Mouse (Mus musculus): ENCODE measurements around the gene Nmt1. TPM values are rescaled to one million over a fixed set of nuclear protein-coding genes. Genes with fewer than 3 reads are reported as not detected.
A peak's percentile ranks its signal among the peaks of the same experiment; 100 is the strongest.

Gene Nmt1
- polyA plus RNA-seq, 1 experiment from 2014 or later = 35.5 TPM

GRCm38 (mm10) chr11:103008558-103008957, 19.4 kb upstream of the Nmt1 start:
- 88% methylated on average over 7 of the region's 7 CpGs for WGBS
- ATAC-seq (replicated peaks) = no peak

GRCm38 (mm10) chr11:103009208-103009607, 18.8 kb upstream of the Nmt1 start:
- 94% methylated on average over 8 of the region's 8 CpGs for WGBS
- no peaks in the 10 kb centered on the region for H3K9me3 ChIP-seq
- no peak overlapping the region for H3K27ac ChIP-seq
- ATAC-seq (replicated peaks) = no peak
- no peak overlapping the region for H3K4me3 ChIP-seq
- H3K4me1 ChIP-seq = no peaks in the 10 kb centered on the region
- H3K27me3 ChIP-seq (replicated peaks) = no peaks in the 10 kb centered on the region
- no peaks in the 10 kb centered on the region for H3K36me3 ChIP-seq (replicated peaks)
- no peak overlapping the region for H3K9ac ChIP-seq
- H3K4me2 ChIP-seq = no peak overlapping the region

More at GRCm38 (mm10) chr11:103008558-103008957, 19.4 kb upstream of the Nmt1 start:
- Histone ChIP-seq H3K27ac (no peak overlapping the region), H3K4me3 (no peak overlapping the region), H3K9me3 (no peaks in the 10 kb centered on the region), H3K27me3 (replicated peaks) (no peaks in the 10 kb centered on the region), H3K36me3 (replicated peaks) (no peaks in the 10 kb centered on the region), H3K4me2 (no peak overlapping the region), H3K4me1 (peaks cover under 1% of the 10 kb centered on the region; the same call in 1 of the 2 replicates), H3K9ac (no peak overlapping the region)

- Histone ChIP-seq H3K27ac (no peak overlapping the region), H3K4me3 (no peak overlapping the region), H3K9me3 (no peaks in the 10 kb centered on the region), H3K9ac (no peak overlapping the region), H3K36me3 (replicated peaks) (no peaks in the 10 kb centered on the region), H3K4me2 (no peak overlapping the region), H3K27me3 (replicated peaks) (no peaks in the 10 kb centered on the region), H3K4me1 (peaks cover 10% of the 10 kb centered on the region)
- WGBS = 84% methylated on average over 13 of the region's 13 CpGs
- ATAC-seq (replicated peaks) = no peak
Observed at GRCm38 (mm10) chr11:103010454-103011205, 17.4 kb upstream of the Nmt1 start.

GRCm38 (mm10) chr11:103011206-103011497, 16.8 kb upstream of the Nmt1 start:
- 96% methylated on average over 2 of the region's 2 CpGs for whole genome bisulfite sequencing
- Histone ChIP-seq H3K9ac (no peak overlapping the region), H3K4me2 (no peak overlapping the region), H3K27ac (no peak overlapping the region), H3K36me3 (replicated peaks) (no peaks in the 10 kb centered on the region), H3K4me1 (peaks cover 15% of the 10 kb centered on the region), H3K27me3 (replicated peaks) (no peaks in the 10 kb centered on the region), H3K4me3 (no peak overlapping the region), H3K9me3 (no peaks in the 10 kb centered on the region)
- ATAC-seq (replicated peaks) = no peak

- no peaks in the 10 kb centered on the region for H3K27me3 ChIP-seq (replicated peaks)
- peak overlapping the region; percentile 59 for H3K4me2 ChIP-seq
- H3K27ac ChIP-seq = peak overlapping the region; percentile 85
- no peak for ATAC-seq (replicated peaks)
- whole genome bisulfite sequencing = 45% methylated on average over 27 of the region's 27 CpGs
- H3K4me1 ChIP-seq = peaks cover 16% of the 10 kb centered on the region
- peak overlapping the region; percentile 52 for H3K4me3 ChIP-seq
- H3K9ac ChIP-seq = peak overlapping the region; percentile 64
- H3K9me3 ChIP-seq = no peaks in the 10 kb centered on the region
- no peaks in the 10 kb centered on the region for H3K36me3 ChIP-seq (replicated peaks)
Observed at GRCm38 (mm10) chr11:103015881-103016825, 11.8 kb upstream of the Nmt1 start.

- Histone ChIP-seq H3K4me1 (peaks cover 16% of the 10 kb centered on the region), H3K9ac (peak overlapping the region; percentile 64), H3K4me2 (peak overlapping the region; percentile 59), H3K9me3 (no peaks in the 10 kb centered on the region), H3K36me3 (replicated peaks) (no peaks in the 10 kb centered on the region), H3K4me3 (peak overlapping the region; percentile 52), H3K27me3 (replicated peaks) (no peaks in the 10 kb centered on the region), H3K27ac (peak overlapping the region; percentile 85)
- WGBS = 0% methylated on average over 41 of the region's 41 CpGs
- ATAC-seq (replicated peaks) = peak; percentile 98
Observed at GRCm38 (mm10) chr11:103016930-103017329, 11.1 kb upstream of the Nmt1 start.

GRCm38 (mm10) chr11:103017661-103018060, 10.3 kb upstream of the Nmt1 start:
- H3K27ac ChIP-seq = no peak overlapping the region
- WGBS = 82% methylated on average over 9 of the region's 9 CpGs
- no peaks in the 10 kb centered on the region for H3K9me3 ChIP-seq
- H3K27me3 ChIP-seq (replicated peaks) = no peaks in the 10 kb centered on the region
- no peak overlapping the region for H3K4me3 ChIP-seq
- H3K4me1 ChIP-seq = peaks cover 16% of the 10 kb centered on the region
- peak; percentile 19; the same call in 1 of the 2 replicates for ATAC-seq (replicated peaks)
- H3K9ac ChIP-seq = no peak overlapping the region
- no peak overlapping the region for H3K4me2 ChIP-seq
- H3K36me3 ChIP-seq (replicated peaks) = no peaks in the 10 kb centered on the region

GRCm38 (mm10) chr11:103018860-103019259, 9.1 kb upstream of the Nmt1 start:
- Histone ChIP-seq H3K27ac (no peak overlapping the region), H3K9me3 (no peaks in the 10 kb centered on the region), H3K9ac (no peak overlapping the region), H3K4me1 (peaks cover 16% of the 10 kb centered on the region), H3K27me3 (replicated peaks) (no peaks in the 10 kb centered on the region), H3K4me2 (no peak overlapping the region), H3K36me3 (replicated peaks) (no peaks in the 10 kb centered on the region), H3K4me3 (no peak overlapping the region)
- no peak for ATAC-seq (replicated peaks)
- whole genome bisulfite sequencing = 74% methylated on average over 6 of the region's 6 CpGs

GRCm38 (mm10) chr11:103019325-103019724, 8.7 kb upstream of the Nmt1 start:
- Histone ChIP-seq H3K27me3 (replicated peaks) (no peaks in the 10 kb centered on the region), H3K4me1 (peaks cover 16% of the 10 kb centered on the region), H3K4me2 (no peak overlapping the region), H3K9me3 (no peaks in the 10 kb centered on the region), H3K27ac (no peak overlapping the region), H3K36me3 (replicated peaks) (no peaks in the 10 kb centered on the region), H3K4me3 (no peak overlapping the region), H3K9ac (no peak overlapping the region)
- no peak for ATAC-seq (replicated peaks)
- 93% methylated on average over 7 of the region's 7 CpGs for WGBS

GRCm38 (mm10) chr11:103020713-103021335, 7.2 kb upstream of the Nmt1 start:
- WGBS = 65% methylated on average over 3 of the region's 3 CpGs
- Histone ChIP-seq H3K4me3 (no peak overlapping the region), H3K4me1 (peaks cover 5% of the 10 kb centered on the region), H3K9ac (no peak overlapping the region), H3K27me3 (replicated peaks) (no peaks in the 10 kb centered on the region), H3K36me3 (replicated peaks) (no peaks in the 10 kb centered on the region), H3K4me2 (no peak overlapping the region), H3K9me3 (no peaks in the 10 kb centered on the region), H3K27ac (no peak overlapping the region)
- no peak for ATAC-seq (replicated peaks)

- H3K9me3 ChIP-seq = no peaks in the 10 kb centered on the region
- H3K4me2 ChIP-seq = no peak overlapping the region
- no peak overlapping the region for H3K9ac ChIP-seq
- no peak overlapping the region for H3K27ac ChIP-seq
- no peaks in the 10 kb centered on the region for H3K27me3 ChIP-seq (replicated peaks)
- no peak for ATAC-seq (replicated peaks)
- 89% methylated on average over 3 of the region's 3 CpGs for WGBS
- no peak overlapping the region for H3K4me3 ChIP-seq
- H3K36me3 ChIP-seq (replicated peaks) = no peaks in the 10 kb centered on the region
- peaks cover 11% of the 10 kb centered on the region for H3K4me1 ChIP-seq
Observed at GRCm38 (mm10) chr11:103023974-103024373, 4.0 kb upstream of the Nmt1 start.

GRCm38 (mm10) chr11:103026901-103027300, 1.1 kb upstream of the Nmt1 start:
- Histone ChIP-seq H3K27me3 (replicated peaks) (no peaks in the 10 kb centered on the region), H3K36me3 (replicated peaks) (no peaks in the 10 kb centered on the region), H3K4me1 (peaks cover 30% of the 10 kb centered on the region), H3K27ac (no peak overlapping the region), H3K4me2 (no peak overlapping the region), H3K4me3 (no peak overlapping the region; the same call in 1 of the 2 replicates), H3K9ac (no peak overlapping the region), H3K9me3 (no peaks in the 10 kb centered on the region)
- ATAC-seq (replicated peaks) = no peak
- 90% methylated on average over 3 of the region's 3 CpGs for WGBS

All from midbrain, embryonic 15.5 days (tissue).